Mouse (Mus musculus): ENCODE data around the gene Ccnd2. TPM values are rescaled to one million over a fixed set of nuclear protein-coding genes. Genes with fewer than 3 reads are reported as not detected.

Ccnd2 gene
- total and polyA plus RNA-seq, 3 experiments, result 42.4 to 255 (median 146) TPM

- Histone ChIP-seq H3K9ac (ENCODE audit: insufficient read depth, low read depth) (no peak overlapping the region), H3K4me3 (replicated peaks in 1 of 3; ENCODE audit: low read depth in 2 of 3, low read length in 2 of 3, poor library complexity in 1 of 3) (no peak overlapping the region), H3K9me3 (replicated peaks; ENCODE audit: low read length) (no peaks in the 10 kb centered on the region), H3K79me2 (replicated peaks; ENCODE audit: control insufficient read depth, extremely low read depth, insufficient read depth, poor library complexity, severe bottlenecking) (peaks cover 11% of the 10 kb centered on the region), H3K4me2 (ENCODE audit: insufficient read depth, low read depth, poor library complexity, severe bottlenecking) (no peak overlapping the region), H3K27me3 (replicated peaks) (no peaks in the 10 kb centered on the region), H3K27ac (ENCODE audit: insufficient read depth, low read depth) (peak overlapping the region; percentile 47), H3K36me3 (replicated peaks in 1 of 2; ENCODE audit: control insufficient read depth in 1 of 2, insufficient read depth in 1 of 2, low read length in 1 of 2) (peaks cover 78 to 95% of the 10 kb centered on the region in 2 experiments), H3K4me1 (ENCODE audit: control insufficient read depth in 1 of 2, insufficient read depth in 2 of 2) (peaks cover 16 to 65% of the 10 kb centered on the region in 2 experiments)
- peak; percentile 83; the same call in 1 of the 2 replicates for TF ChIP-seq POLR2AphosphoS2 (IDR thresholded peaks at IDR 0.05; ENCODE audit: low read depth, low read length)
- TF ChIP-seq E2F4 (IDR thresholded peaks at IDR 0.05; ENCODE audit: insufficient replicate concordance, low read depth, low read length), result no peak
- dilution Hi-C loops (cut with MboI; ENCODE audit: extremely low pct_ligation_motif_present, extremely low pct_unique_long_range_greater_than_20kb, low sequenced_read_pairs) (no loop called here), in situ Hi-C loops (cut with MboI; ENCODE audit: low pct_ligation_motif_present, low pct_unique_long_range_greater_than_20kb, low sequenced_read_pairs) (loop anchor here (10.0 kb wide), 1 partner anchor 311 kb away; no protein-coding TSS in a partner anchor)
- no peak for DNase-seq (ENCODE audit: extremely low read depth)
Measured at GRCm38 (mm10) chr6:127143576-127144288, 8.3 kb downstream of the Ccnd2 start.

GRCm38 (mm10) chr6:127143124-127143520 lies 8.9 kb downstream of the Ccnd2 start:
- Histone ChIP-seq H3K4me2 (ENCODE audit: insufficient read depth, low read depth, poor library complexity, severe bottlenecking) (no peak overlapping the region), H3K27me3 (replicated peaks) (no peaks in the 10 kb centered on the region), H3K9ac (ENCODE audit: insufficient read depth, low read depth) (no peak overlapping the region), H3K36me3 (replicated peaks in 1 of 2; ENCODE audit: control insufficient read depth in 1 of 2, insufficient read depth in 1 of 2, low read length in 1 of 2) (peaks cover 84 to 96% of the 10 kb centered on the region in 2 experiments), H3K4me3 (replicated peaks in 1 of 3; ENCODE audit: low read depth in 2 of 3, low read length in 2 of 3, poor library complexity in 1 of 3) (no peak overlapping the region), H3K9me3 (replicated peaks; ENCODE audit: low read length) (no peaks in the 10 kb centered on the region), H3K27ac (ENCODE audit: insufficient read depth, low read depth) (peak overlapping the region; percentile 47), H3K4me1 (ENCODE audit: control insufficient read depth in 1 of 2, insufficient read depth in 2 of 2) (peaks cover 16 to 61% of the 10 kb centered on the region in 2 experiments), H3K79me2 (replicated peaks; ENCODE audit: control insufficient read depth, extremely low read depth, insufficient read depth, poor library complexity, severe bottlenecking) (peaks cover 6% of the 10 kb centered on the region; the same call in 1 of the 2 replicates)
- DNase-seq (ENCODE audit: extremely low read depth), result no peak
- TF ChIP-seq ETS1 (conservative IDR thresholded peaks at IDR 0.05; ENCODE audit: low read depth, low read length) (no peak), POLR2A (IDR thresholded peaks at IDR 0.05; ENCODE audit: low read depth, low read length) (peak; percentile 24; the same call in 1 of the 2 replicates)
- in situ Hi-C loops (cut with MboI; ENCODE audit: low pct_ligation_motif_present, low pct_unique_long_range_greater_than_20kb, low sequenced_read_pairs) (loop anchor here (10.0 kb wide), 1 partner anchor 312 kb away; no protein-coding TSS in a partner anchor), dilution Hi-C loops (cut with MboI; ENCODE audit: extremely low pct_ligation_motif_present, extremely low pct_unique_long_range_greater_than_20kb, low sequenced_read_pairs) (no loop called here)

- Histone ChIP-seq H3K79me2 (replicated peaks; ENCODE audit: control insufficient read depth, extremely low read depth, insufficient read depth, poor library complexity, severe bottlenecking) (peaks cover 6% of the 10 kb centered on the region; the same call in 1 of the 2 replicates), H3K4me2 (ENCODE audit: insufficient read depth, low read depth, poor library complexity, severe bottlenecking) (peak overlapping the region; percentile 32; the same call in 1 of the 2 replicates), H3K27ac (ENCODE audit: insufficient read depth, low read depth) (peak overlapping the region; percentile 47), H3K4me1 (ENCODE audit: control insufficient read depth in 1 of 2, insufficient read depth in 2 of 2) (peaks cover 16 to 55% of the 10 kb centered on the region in 2 experiments), H3K9ac (ENCODE audit: insufficient read depth, low read depth) (no peak overlapping the region; the same call in 1 of the 2 replicates), H3K9me3 (replicated peaks; ENCODE audit: low read length) (no peaks in the 10 kb centered on the region), H3K4me3 (replicated peaks in 1 of 3; ENCODE audit: low read depth in 2 of 3, low read length in 2 of 3, poor library complexity in 1 of 3) (no peak overlapping the region), H3K36me3 (replicated peaks in 1 of 2; ENCODE audit: control insufficient read depth in 1 of 2, insufficient read depth in 1 of 2, low read length in 1 of 2) (peaks cover 88 to 96% of the 10 kb centered on the region in 2 experiments), H3K27me3 (replicated peaks) (no peaks in the 10 kb centered on the region)
- peak; percentile 77 for DNase-seq (ENCODE audit: extremely low read depth)
- in situ Hi-C loops (cut with MboI; ENCODE audit: low pct_ligation_motif_present, low pct_unique_long_range_greater_than_20kb, low sequenced_read_pairs), result loop anchor here (10.0 kb wide), 1 partner anchor 312 kb away; no protein-coding TSS in a partner anchor
- dilution Hi-C loops (cut with MboI; ENCODE audit: extremely low pct_ligation_motif_present, extremely low pct_unique_long_range_greater_than_20kb, low sequenced_read_pairs), result no loop called here
- TF ChIP-seq MAFK (IDR thresholded peaks at IDR 0.05; ENCODE audit: insufficient replicate concordance, low read length) (no peak), ZMIZ1 (IDR thresholded peaks at IDR 0.05; ENCODE audit: low read depth, low read length) (no peak), USF1 (IDR thresholded peaks at IDR 0.05; ENCODE audit: low read depth, low read length) (no peak), RAD21 (IDR thresholded peaks at IDR 0.05; ENCODE audit: low read depth, low read length) (peak; percentile 51), MAX (IDR thresholded peaks at IDR 0.05; ENCODE audit: low read length) (no peak), MEF2A (IDR thresholded peaks at IDR 0.05; ENCODE audit: borderline replicate concordance, low read depth, low read length) (no peak), POLR2AphosphoS2 (IDR thresholded peaks at IDR 0.05; ENCODE audit: low read depth, low read length) (no peak), E2F4 (IDR thresholded peaks at IDR 0.05; ENCODE audit: insufficient replicate concordance, low read depth, low read length) (no peak), UBTF (IDR thresholded peaks at IDR 0.05; ENCODE audit: low read depth, low read length) (no peak), KAT2A (IDR thresholded peaks at IDR 0.05; ENCODE audit: insufficient replicate concordance, low read length) (no peak), JUN (IDR thresholded peaks at IDR 0.05; ENCODE audit: insufficient read depth, low read depth, low read length) (no peak), GABPA (IDR thresholded peaks at IDR 0.05; ENCODE audit: insufficient replicate concordance, low read depth, low read length) (no peak), POLR2A (IDR thresholded peaks at IDR 0.05; ENCODE audit: low read depth, low read length) (peak; percentile 26; the same call in 1 of the 2 replicates), IRF4 (IDR thresholded peaks at IDR 0.05; ENCODE audit: low read depth, low read length) (0 out of 2 replicates have a peak, but pooled peaks have one; percentile 8), MYC (IDR thresholded peaks at IDR 0.05; ENCODE audit: low read depth, low read length) (no peak), CTCF (conservative IDR thresholded peaks at IDR 0.05 in 1 of 2, IDR thresholded peaks at IDR 0.05 in 1 of 2; ENCODE audit: low read depth in 2 of 2, low read length in 2 of 2) (peak; percentile 77 to 79), MAZ (IDR thresholded peaks at IDR 0.05; ENCODE audit: low read depth, low read length) (peak; percentile 93), NRF1 (IDR thresholded peaks at IDR 0.05; ENCODE audit: low read depth, low read length) (no peak)
Measured at GRCm38 (mm10) chr6:127142154-127143123, 9.6 kb downstream of the Ccnd2 start.

Measured in CH12.LX (cell line).